ENCODE assay signal across 19 mouse cellular contexts in the genomic region with DNA sequence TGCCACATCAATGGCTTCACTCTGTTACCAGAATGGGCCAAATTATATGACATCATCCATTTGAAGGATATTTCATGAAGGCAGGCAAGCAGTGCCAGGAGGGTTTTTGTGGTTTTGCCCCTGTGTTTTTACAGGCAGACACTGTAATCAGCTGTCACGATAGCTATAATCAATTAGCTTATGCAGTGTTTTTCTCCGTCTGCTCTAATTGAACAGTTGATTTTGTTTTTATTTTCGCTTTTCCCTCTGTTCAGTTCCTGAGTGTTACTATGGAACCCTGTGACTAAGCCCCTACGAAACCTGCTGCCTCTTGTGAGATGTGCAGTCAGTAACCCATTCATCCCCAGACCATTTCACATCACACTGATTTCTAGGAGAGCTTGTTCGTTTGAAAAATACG.
DNase-seq lines count a peak whose midpoint lies in the region; ATAC-seq and TF ChIP-seq lines count a peak whose summit lies in the region.
"Had no signal": no experiment of that assay in that cellular context is flagged by ENCODE, and none has a peak within 500 bp of the region (broad histone marks: within the 10 kb centered on the region; RNA-seq: fewer than 3 reads in every experiment).

No protein-coding gene starts in this region.

- H3K79me2 ChIP-seq in C2C12 (ENCODE audit: control insufficient read depth, insufficient read depth): no peaks in the 10 kb centered on the region

- H3K4me1 ChIP-seq in forebrain, embryonic 14.5 days (ENCODE audit: control insufficient read depth, insufficient read depth, low read length): peaks cover 7% of the 10 kb centered on the region; the same call in 1 of the 2 replicates
- no peaks in the 10 kb centered on the region for H3K4me1 ChIP-seq in forebrain, embryonic 12.5 days
- H3K4me1 ChIP-seq: hindbrain, embryonic 13.5 days; kidney, embryonic 15.5 days; liver, embryonic 15.5 days; neural tube, embryonic 12.5 days had no signal

- no peak for TF ChIP-seq POLR2A in brain, embryonic 14.5 days (IDR thresholded peaks at IDR 0.05; ENCODE audit: borderline replicate concordance, extremely low read depth, insufficient read depth, insufficient read length, poor library complexity, severe bottlenecking)

- H3K4me3 ChIP-seq in forebrain, embryonic 14.5 days (ENCODE audit: low read depth, low read length): no peak overlapping the region
- no peak overlapping the region for H3K4me3 ChIP-seq in forebrain, embryonic 12.5 days (replicated peaks)
- H3K4me3 ChIP-seq in C2C12 (ENCODE audit: insufficient read depth, poor library complexity, severe bottlenecking): no peak overlapping the region
- H3K4me3 ChIP-seq: hindbrain, embryonic 13.5 days; kidney, embryonic 15.5 days; liver, embryonic 15.5 days; neural tube, embryonic 12.5 days had no signal

- 39% methylated on average over 6 of the region's 6 CpGs for WGBS in forebrain, embryonic 14.5 days
- WGBS in forebrain, embryonic 12.5 days: 60% methylated on average over 6 of the region's 6 CpGs

- H3K9me3 ChIP-seq in forebrain, embryonic 14.5 days (replicated peaks; ENCODE audit: control insufficient read depth, low read length): no peaks in the 10 kb centered on the region
- no peaks in the 10 kb centered on the region for H3K9me3 ChIP-seq in forebrain, embryonic 12.5 days
- H3K9me3 ChIP-seq: hindbrain, embryonic 13.5 days; kidney, embryonic 15.5 days; liver, embryonic 15.5 days; neural tube, embryonic 12.5 days had no signal

- no peaks in the 10 kb centered on the region for H3K36me3 ChIP-seq in forebrain, embryonic 14.5 days (ENCODE audit: control insufficient read depth, insufficient read depth, low read length)
- no peaks in the 10 kb centered on the region for H3K36me3 ChIP-seq in forebrain, embryonic 12.5 days (replicated peaks)
- no peaks in the 10 kb centered on the region for H3K36me3 ChIP-seq in C2C12 (ENCODE audit: control insufficient read depth, insufficient read depth)
- H3K36me3 ChIP-seq: hindbrain, embryonic 13.5 days; kidney, embryonic 15.5 days; liver, embryonic 15.5 days; neural tube, embryonic 12.5 days had no signal

- ATAC-seq in forebrain, embryonic 14.5 days: peak; percentile 87
- no peak for ATAC-seq in forebrain, embryonic 12.5 days (ENCODE audit: low FRiP score)
- ATAC-seq: intestine, embryonic 16.5 days; lung, postnatal 0 days; midbrain, embryonic 16.5 days had no signal

- no peaks in the 10 kb centered on the region for H3K79me3 ChIP-seq in C2C12 (ENCODE audit: low read depth)

- no peak overlapping the region for H3K27ac ChIP-seq in forebrain, embryonic 14.5 days (ENCODE audit: low read depth, low read length)
- H3K27ac ChIP-seq in forebrain, embryonic 12.5 days: no peak overlapping the region
- H3K27ac ChIP-seq: hindbrain, embryonic 13.5 days; kidney, embryonic 15.5 days; liver, embryonic 15.5 days; neural tube, embryonic 12.5 days had no signal

- no peak overlapping the region for H3K4me2 ChIP-seq in forebrain, embryonic 14.5 days (ENCODE audit: low read length)
- no peak overlapping the region for H3K4me2 ChIP-seq in forebrain, embryonic 12.5 days
- H3K4me2 ChIP-seq: hindbrain, embryonic 13.5 days; kidney, embryonic 15.5 days; liver, embryonic 15.5 days; neural tube, embryonic 12.5 days had no signal

- no peak overlapping the region for H3ac ChIP-seq in C2C12 (ENCODE audit: control insufficient read depth, insufficient read length, low read depth)

- peak; percentile 73 for DNase-seq in forebrain, embryonic 14.5 days (ENCODE audit: low spot score)
- DNase-seq in brain, embryonic 14.5 days (ENCODE audit: low read depth): peak; percentile 68
- peak; percentile 21 for DNase-seq in layer of hippocampus, adult 9-10 months (ENCODE audit: low spot score)
- no peak for DNase-seq in spleen, postnatal 36 days (ENCODE audit: low spot score in 2 of 2)
- DNase-seq in spleen, postnatal 14 days (ENCODE audit: low spot score in 2 of 2): no peak
- no peak for DNase-seq in thymus, postnatal 10 days (ENCODE audit: low spot score in 2 of 2)
- DNase-seq: gastrocnemius, postnatal 14 days; heart, postnatal 10 days; right cerebral cortex, postnatal 25 days; thymus, postnatal 4 days had no signal

- TF ChIP-seq CTCF in C2C12 (IDR thresholded peaks at IDR 0.05; ENCODE audit: control insufficient read depth, insufficient read depth, insufficient read length): no peak
- no peak for TF ChIP-seq CTCF in brain, embryonic 14.5 days (IDR thresholded peaks at IDR 0.05; ENCODE audit: borderline replicate concordance, extremely low read depth, insufficient read depth, insufficient read length)

- H3K27me3 ChIP-seq in forebrain, embryonic 14.5 days (replicated peaks; ENCODE audit: control insufficient read depth, insufficient read depth, low read length): no peaks in the 10 kb centered on the region
- H3K27me3 ChIP-seq in forebrain, embryonic 12.5 days: peaks cover 2% of the 10 kb centered on the region; the same call in 1 of the 2 replicates
- H3K27me3 ChIP-seq in C2C12 (ENCODE audit: control insufficient read depth, insufficient read depth, insufficient read length): no peaks in the 10 kb centered on the region
- H3K27me3 ChIP-seq: hindbrain, embryonic 13.5 days; kidney, embryonic 15.5 days; liver, embryonic 15.5 days; neural tube, embryonic 12.5 days had no signal

- no peak overlapping the region for H3K9ac ChIP-seq in forebrain, embryonic 14.5 days (ENCODE audit: low read length)
- no peak overlapping the region for H3K9ac ChIP-seq in forebrain, embryonic 12.5 days
- H3K9ac ChIP-seq: hindbrain, embryonic 13.5 days; kidney, embryonic 15.5 days; liver, embryonic 15.5 days; neural tube, embryonic 12.5 days had no signal

TF ChIP-seq in C2C12, 6 proteins besides CTCF, POLR2A, EP300 and RAD21:
- TF ChIP-seq CEBPB (IDR thresholded peaks at IDR 0.05; ENCODE audit: low read depth) (no peak), MYOD1 (IDR thresholded peaks at IDR 0.05; ENCODE audit: control insufficient read depth, insufficient read length, low read depth) (peak; percentile 38)
TF ChIP-seq in C2C12: peak in this region for 1.

Comparison
In these comparisons a context has a peak if more than half of its experiments do, and no peak if none do; other contexts are left out.
1. DNase-seq: peak in forebrain, embryonic 14.5 days (single experiment), brain, embryonic 14.5 days (single experiment) and layer of hippocampus, adult 9-10 months (single experiment); none in spleen, postnatal 36 days (0 of 2), spleen, postnatal 14 days (0 of 2) and thymus, postnatal 10 days (0 of 2).